Mouse (Mus musculus) midbrain, embryonic 16.5 days (tissue): ENCODE data around the gene Stab2. TPM values are rescaled to one million over a fixed set of nuclear protein-coding genes. Genes with fewer than 3 reads are reported as not detected.

Source experiments
- ATAC-seq: fragments of 200-750 bp; cut with Nextera tagmentation; 2 replicates; pipeline ENCODE4 v1.8.0; 2017; ENCODE audit warnings: moderate TSS enrichment
- H3K27ac ChIP-seq: fragments of 300-500 bp; sonication (generic); 2 replicates; pipeline ENCODE4 v1.5.1; 2014; ENCODE audit warnings: mild to moderate bottlenecking, low read length, mixed read lengths
- H3K27me3 ChIP-seq: fragments of 300-500 bp; sonication (generic); 2 replicates; pipeline ENCODE4 v1.6.1; 2014; ENCODE audit warnings: low read depth, low read length, mixed read lengths; ENCODE audit not compliant: control insufficient read depth, insufficient read depth
- H3K36me3 ChIP-seq: fragments of 300-500 bp; sonication (generic); 2 replicates; pipeline ENCODE4 v1.6.1; 2014; ENCODE audit warnings: mild to moderate bottlenecking, low read length, moderate library complexity, mixed read lengths; ENCODE audit not compliant: control insufficient read depth, insufficient read depth
- H3K4me1 ChIP-seq: fragments of 300-500 bp; sonication (generic); 2 replicates; pipeline ENCODE4 v1.6.1; 2014; ENCODE audit warnings: mild to moderate bottlenecking, low read length, mixed read lengths; ENCODE audit not compliant: control insufficient read depth, insufficient read depth
- H3K4me2 ChIP-seq: fragments of 300-500 bp; sonication (generic); 2 replicates; pipeline ENCODE4 v1.6.1; 2014; ENCODE audit warnings: mild to moderate bottlenecking, low read length, mixed read lengths
- H3K4me3 ChIP-seq: fragments of 300-500 bp; sonication (generic); 2 replicates; pipeline ENCODE4 v1.5.1; 2014; ENCODE audit warnings: low read depth, mild to moderate bottlenecking, low read length, moderate library complexity, mixed read lengths
- H3K9ac ChIP-seq: fragments of 300-500 bp; sonication (generic); 2 replicates; pipeline ENCODE4 v1.6.1; 2014; ENCODE audit warnings: low read depth, low read length, mixed read lengths
- H3K9me3 ChIP-seq: fragments of 300-500 bp; sonication (generic); replicated peaks from 2 replicates; pipeline ENCODE4 v1.6.1; 2014; ENCODE audit warnings: mild to moderate bottlenecking, low read length, mixed read lengths; ENCODE audit not compliant: control insufficient read depth, poor library complexity, severe bottlenecking
- WGBS: fragments of 180-500 bp; shearing (Covaris S2); extraction: QIAGEN DNeasy Blood & Tissue Kit; methylation state at CpG from one replicate; pipeline ENCODE4 v1.1.7; 2014; 5-methylcytosine and 5-hydroxymethylcytosine counted together
- polyA plus RNA-seq: library from polyadenylated mRNA; unstranded; fragments of >200 nt; fragmentation: Nextera tagmentation; extraction: Ambion mirVana; gene quantifications from 2 replicates; pipeline ENCODE4 v1.2.1, GENCODE M21; 2015

Gene Stab2
- polyA plus RNA-seq, 1 experiment from 2014 or later: 0.03 TPM

DNA sequence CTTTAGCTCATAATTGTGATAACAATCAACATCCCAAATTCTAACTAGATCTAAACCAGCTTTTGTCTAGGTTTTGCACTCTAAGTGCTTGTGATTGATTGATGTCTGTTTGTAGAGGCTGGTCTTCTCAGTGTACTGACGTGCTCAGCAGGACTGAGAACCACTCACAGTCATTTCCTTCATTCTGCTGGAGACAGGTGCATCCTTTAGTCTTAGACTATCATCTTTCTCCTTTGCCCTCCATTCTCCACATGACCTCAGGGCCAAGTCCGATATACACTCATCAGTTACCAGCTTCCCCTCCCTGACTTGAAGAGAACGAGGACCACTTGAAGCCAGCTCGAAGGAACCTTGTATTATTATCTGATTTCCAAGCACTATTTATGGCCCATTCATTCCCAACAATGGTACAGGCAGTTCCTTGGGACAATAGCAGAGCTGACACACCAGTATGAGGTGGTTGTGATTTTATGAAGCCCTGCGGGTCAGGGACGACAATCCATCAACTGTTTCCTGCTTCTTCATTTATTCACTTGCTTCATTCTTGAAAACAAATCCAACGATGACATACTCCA is 6.7 kb upstream of the Stab2 start:
- Histone ChIP-seq H3K27me3 (no peaks in the 10 kb centered on the region), H3K9ac (no peak overlapping the region), H3K4me2 (no peak overlapping the region), H3K4me3 (no peak overlapping the region), H3K4me1 (peaks cover 6% of the 10 kb centered on the region; the same call in 1 of the 2 replicates), H3K36me3 (no peaks in the 10 kb centered on the region), H3K9me3 (no peaks in the 10 kb centered on the region), H3K27ac (no peak overlapping the region)
- ATAC-seq: no peak
- WGBS: 89% methylated on average over 7 of the region's 7 CpGs

GRCm38 (mm10) chr10:87012087-87012486 is 4.3 kb upstream of the Stab2 start:
- WGBS: 94% methylated on average over 7 of the region's 7 CpGs

DNA sequence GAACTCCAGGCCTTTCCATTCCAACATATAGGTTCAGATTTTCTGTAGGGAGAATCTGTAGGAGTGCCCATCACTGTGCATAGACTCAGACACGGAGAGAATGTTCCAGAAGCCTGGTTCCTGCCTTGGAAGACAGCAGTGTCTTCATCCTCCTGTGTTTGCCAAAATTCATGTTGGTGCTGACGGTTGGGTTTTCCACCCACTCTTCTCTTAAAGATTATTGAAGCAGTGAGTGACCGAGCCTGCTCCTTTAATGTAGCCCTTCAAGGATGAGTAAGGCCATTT is 332 bp upstream of the Stab2 start:
- no peak overlapping the region for H3K4me3 ChIP-seq
- no peak overlapping the region for H3K27ac ChIP-seq
- WGBS: 92% methylated on average over 3 of the region's 3 CpGs
- H3K9ac ChIP-seq: no peak overlapping the region
- ATAC-seq: no peak
- H3K9me3 ChIP-seq: no peaks in the 10 kb centered on the region
- no peaks in the 10 kb centered on the region for H3K4me1 ChIP-seq
- no peaks in the 10 kb centered on the region for H3K36me3 ChIP-seq
- no peaks in the 10 kb centered on the region for H3K27me3 ChIP-seq
- H3K4me2 ChIP-seq: no peak overlapping the region

More at GRCm38 (mm10) chr10:87012087-87012486, 4.3 kb upstream of the Stab2 start:
- no peaks in the 10 kb centered on the region for H3K27me3 ChIP-seq
- no peaks in the 10 kb centered on the region for H3K36me3 ChIP-seq
- no peaks in the 10 kb centered on the region for H3K9me3 ChIP-seq
- no peak overlapping the region for H3K27ac ChIP-seq
- ATAC-seq: no peak
- no peak overlapping the region for H3K9ac ChIP-seq
- H3K4me1 ChIP-seq: peaks cover 6% of the 10 kb centered on the region; the same call in 1 of the 2 replicates
- H3K4me2 ChIP-seq: no peak overlapping the region
- no peak overlapping the region for H3K4me3 ChIP-seq

GRCm38 (mm10) chr10:86992238-86992976 is 15.4 kb downstream of the Stab2 start:
- H3K4me1 ChIP-seq: no peaks in the 10 kb centered on the region
- H3K9me3 ChIP-seq: no peaks in the 10 kb centered on the region
- no peaks in the 10 kb centered on the region for H3K27me3 ChIP-seq
- no peak overlapping the region for H3K27ac ChIP-seq
- no peak overlapping the region for H3K4me3 ChIP-seq
- H3K9ac ChIP-seq: no peak overlapping the region
- 92% methylated on average over 14 of the region's 14 CpGs for WGBS
- H3K4me2 ChIP-seq: no peak overlapping the region
- ATAC-seq: no peak
- no peaks in the 10 kb centered on the region for H3K36me3 ChIP-seq

GRCm38 (mm10) chr10:86990666-86991065 is 17.2 kb downstream of the Stab2 start:
- WGBS: 79% methylated on average over 9 of the region's 9 CpGs
- H3K36me3 ChIP-seq: no peaks in the 10 kb centered on the region
- no peaks in the 10 kb centered on the region for H3K9me3 ChIP-seq
- H3K4me3 ChIP-seq: no peak overlapping the region
- no peaks in the 10 kb centered on the region for H3K4me1 ChIP-seq
- no peak for ATAC-seq
- no peaks in the 10 kb centered on the region for H3K27me3 ChIP-seq
- no peak overlapping the region for H3K27ac ChIP-seq
- no peak overlapping the region for H3K9ac ChIP-seq
- H3K4me2 ChIP-seq: no peak overlapping the region

DNA sequence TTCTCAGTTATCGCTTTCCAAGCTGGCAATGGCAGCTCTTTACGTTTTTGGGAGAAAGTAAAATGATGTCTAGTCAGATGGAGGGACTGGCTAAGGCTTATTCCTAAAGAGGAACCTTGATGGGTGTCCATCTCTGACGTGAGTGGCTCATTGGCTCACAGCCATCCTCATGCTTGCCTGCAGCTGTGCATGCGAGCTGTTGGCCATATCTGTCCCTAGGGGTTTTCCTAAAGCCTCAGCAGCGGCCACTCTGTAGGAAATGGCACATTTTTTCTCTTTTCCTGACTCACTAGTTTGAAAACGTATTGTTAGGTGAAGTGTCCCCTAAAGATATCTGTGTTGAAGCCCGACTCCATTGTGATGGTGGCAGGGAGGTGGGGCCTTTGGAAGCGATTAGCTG is 18.0 kb downstream of the Stab2 start:
- Histone ChIP-seq H3K4me1 (no peaks in the 10 kb centered on the region), H3K36me3 (no peaks in the 10 kb centered on the region), H3K4me3 (no peak overlapping the region), H3K27me3 (no peaks in the 10 kb centered on the region), H3K9me3 (no peaks in the 10 kb centered on the region), H3K4me2 (no peak overlapping the region), H3K9ac (no peak overlapping the region), H3K27ac (no peak overlapping the region)
- WGBS: 67% methylated on average over 8 of the region's 8 CpGs
- no peak for ATAC-seq

- no peak for ATAC-seq
- H3K4me2 ChIP-seq: no peak overlapping the region
- no peak overlapping the region for H3K4me3 ChIP-seq
- H3K9me3 ChIP-seq: no peaks in the 10 kb centered on the region
- H3K9ac ChIP-seq: no peak overlapping the region
- H3K27ac ChIP-seq: no peak overlapping the region
- peaks cover 6% of the 10 kb centered on the region for H3K4me1 ChIP-seq
- no peaks in the 10 kb centered on the region for H3K27me3 ChIP-seq
- 87% methylated on average over 5 of the region's 5 CpGs for WGBS
- H3K36me3 ChIP-seq: no peaks in the 10 kb centered on the region
Observed at GRCm38 (mm10) chr10:86976001-86976726, 31.7 kb downstream of the Stab2 start.

DNA sequence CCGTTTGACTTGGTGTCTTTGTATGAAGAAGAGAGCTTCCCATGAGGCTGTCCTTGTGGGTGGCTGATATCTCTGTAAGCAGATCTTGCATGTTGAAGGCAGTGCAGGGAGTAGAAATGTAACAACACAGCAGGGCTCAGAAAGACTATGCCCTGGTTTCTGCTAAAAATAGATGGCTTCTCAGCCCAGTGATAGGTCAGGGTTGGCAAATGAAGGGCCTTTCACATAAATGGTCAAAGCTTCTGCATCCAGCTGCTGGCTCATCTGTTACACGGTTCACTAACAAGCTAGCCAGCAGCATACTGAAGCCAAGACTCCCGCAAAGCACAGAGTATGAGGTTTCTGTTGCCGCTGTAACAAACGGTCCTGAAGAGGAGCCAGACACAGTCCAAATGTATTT is 34.5 kb downstream of the Stab2 start:
- no peaks in the 10 kb centered on the region for H3K36me3 ChIP-seq
- no peaks in the 10 kb centered on the region for H3K27me3 ChIP-seq
- ATAC-seq: no peak
- H3K4me2 ChIP-seq: no peak overlapping the region
- peaks cover 6% of the 10 kb centered on the region for H3K4me1 ChIP-seq
- no peak overlapping the region for H3K9ac ChIP-seq
- H3K27ac ChIP-seq: no peak overlapping the region
- H3K4me3 ChIP-seq: no peak overlapping the region
- H3K9me3 ChIP-seq: no peaks in the 10 kb centered on the region
- 77% methylated on average over 5 of the region's 5 CpGs for WGBS

GRCm38 (mm10) chr10:86972503-86972826 is 35.4 kb downstream of the Stab2 start:
- no peak overlapping the region for H3K4me3 ChIP-seq
- no peak overlapping the region for H3K27ac ChIP-seq
- no peak overlapping the region for H3K9ac ChIP-seq
- peak; percentile 77 for ATAC-seq
- WGBS: 31% methylated on average over 7 of the region's 7 CpGs
- H3K9me3 ChIP-seq: no peaks in the 10 kb centered on the region
- peaks cover 6% of the 10 kb centered on the region for H3K4me1 ChIP-seq
- H3K36me3 ChIP-seq: no peaks in the 10 kb centered on the region
- no peaks in the 10 kb centered on the region for H3K27me3 ChIP-seq
- H3K4me2 ChIP-seq: peak overlapping the region; percentile 47; the same call in 1 of the 2 replicates
